Mouse (Mus musculus) CD4-positive naive resting alpha-beta T cell, adult 57 days (primary cell): ENCODE results near the gene Spata2. TPM values are rescaled to one million over a fixed set of nuclear protein-coding genes. Genes with fewer than 3 reads are reported as not detected.

Experiments
- total RNA-seq: library from RNA; stranded (reverse); gene quantifications from one replicate; pipeline ENCODE4 v1.2.4, GENCODE M21; 2023

Gene Spata2
- total RNA-seq: 43.5 TPM

GRCm38 (mm10) chr2:167492713-167493636 is at the start of gene Spata2:
Gene Spata2, minus strand, starts transcription at chr2:167492887.

DNA sequence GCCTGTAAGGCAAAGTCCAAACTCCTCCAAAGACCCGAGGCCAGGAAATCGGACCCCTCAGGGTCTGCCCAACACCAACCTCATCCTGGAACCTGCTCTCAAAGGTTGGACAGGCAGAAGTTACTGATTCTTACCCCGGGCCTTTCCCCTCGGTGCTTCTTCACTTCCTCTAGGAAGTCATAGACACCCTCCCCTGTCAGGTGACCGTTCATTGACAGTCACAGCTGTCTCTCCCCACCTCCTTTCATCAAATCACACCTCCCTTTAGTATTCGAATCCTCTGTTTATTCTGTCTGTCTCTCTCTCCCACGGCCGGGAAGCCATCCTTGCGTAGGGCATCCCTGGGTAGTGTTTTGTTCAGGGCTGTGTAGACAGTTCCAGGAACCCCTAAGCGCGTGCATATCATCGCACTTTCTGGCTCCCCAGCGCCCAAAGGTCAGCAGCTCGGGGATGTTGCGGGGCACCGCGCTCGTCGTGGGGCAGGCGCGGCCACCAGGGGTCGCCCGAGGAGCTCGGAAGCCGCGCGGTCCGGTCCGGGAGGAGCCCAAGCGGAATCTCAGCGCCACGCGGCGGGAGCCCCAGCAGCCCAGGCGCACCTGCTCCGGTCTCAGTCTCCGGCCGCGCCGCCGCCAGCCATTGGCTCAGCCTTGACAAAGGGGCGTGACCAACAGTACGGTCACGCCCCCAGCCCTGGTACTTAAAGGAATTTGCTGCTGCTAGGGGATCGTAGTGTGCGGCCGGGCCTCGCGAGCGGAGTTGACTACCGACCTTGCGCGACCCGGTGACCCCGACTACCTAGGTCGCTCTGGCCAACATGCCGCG is 45.0 kb upstream of the Spata2 start, which contains the start of gene Snai1:
Gene Snai1, plus strand, starts transcription at position 720 of the 822 bp plus-strand sequence.

GRCm38 (mm10) chr2:167491757-167492708 is 654 bp downstream of the Spata2 start, which contains the start of gene Rnf114:
Gene Rnf114, plus strand, starts transcription at chr2:167492645.

Other genes starting within 250 kb of the Spata2 start
- 37.2 TPM for gene B4galt5, start 143.7 kb downstream of the Spata2 start, total RNA-seq
- gene Slc9a8, start 71.2 kb downstream of the Spata2 start, total RNA-seq: 92.0 TPM
- gene Rnf114, start 242 bp downstream of the Spata2 start, total RNA-seq: 117 TPM
- gene Snai1, start 45.3 kb upstream of the Spata2 start, total RNA-seq: 1.5 TPM
- gene Ube2v1, start 139.2 kb upstream of the Spata2 start, total RNA-seq: 124 TPM
- 24.0 TPM for gene Gm20431, start 168.6 kb upstream of the Spata2 start, total RNA-seq
- 42.7 TPM for gene Cebpb, start 196.0 kb upstream of the Spata2 start, total RNA-seq
- 74.5 TPM for gene Tmem189, start 196.9 kb upstream of the Spata2 start, total RNA-seq